Mouse (Mus musculus) testis, adult 2 months (tissue): ENCODE data around the gene Rbms1.

Experiments
- CTCF ChIP-seq: fragments of 200-500 bp; IDR thresholded peaks from 2 replicates; pipeline ENCODE4 v1.5.1; 2012; ENCODE audit warnings: low read depth, mild to moderate bottlenecking, inconsistent platforms, low read length, moderate library complexity; ENCODE audit not compliant: control insufficient read depth, insufficient read depth, insufficient replicate concordance
- POLR2A ChIP-seq: fragments of 200-500 bp; IDR thresholded peaks from 2 replicates; pipeline ENCODE4 v1.6.1; 2012; ENCODE audit warnings: low read depth, mild to moderate bottlenecking, inconsistent platforms, low read length, moderate library complexity; ENCODE audit not compliant: control insufficient read depth

DNA sequence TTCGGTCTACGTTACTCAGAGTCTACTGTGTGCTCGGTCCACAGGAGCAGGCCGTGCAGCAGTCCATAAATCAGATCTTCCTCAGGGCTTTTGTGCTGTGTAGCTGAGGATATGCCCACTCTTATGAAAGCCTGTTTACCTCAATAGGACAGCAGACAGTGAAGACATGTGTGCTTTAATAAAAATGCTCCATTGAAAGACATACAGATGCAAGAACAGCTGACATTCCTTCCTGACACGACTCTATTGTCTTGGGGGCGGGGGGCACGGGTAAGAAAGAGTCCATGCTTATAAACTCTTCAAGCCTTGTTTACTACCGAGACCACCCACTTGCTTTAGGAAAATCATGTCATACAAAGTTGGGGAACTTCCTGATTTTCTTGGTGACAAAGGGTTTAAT is 196.6 kb downstream of the Rbms1 start:
- TF ChIP-seq CTCF (no peak), POLR2A (no peak)
